Mouse (Mus musculus): Measurements from ENCODE around the gene 1500009C09Rik. TPM values are rescaled to one million over a fixed set of nuclear protein-coding genes. Genes with fewer than 3 reads are reported as not detected.
A peak's percentile ranks its signal among the peaks of the same experiment; 100 is the strongest.

1500009C09Rik gene
- total and polyA plus RNA-seq, 3 experiments: not detected

- Histone ChIP-seq H3K9me3 (replicated peaks) (peaks cover 11% of the 10 kb centered on the region), H3K27me3 (ENCODE audit: insufficient read depth, low read length) (peaks cover 86% of the 10 kb centered on the region), H3K4me1 (ENCODE audit: insufficient read depth, low read depth, low read length) (peaks cover 10% of the 10 kb centered on the region), H3K4me3 (ENCODE audit: low read depth, low read length) (no peak overlapping the region), H3K36me3 (replicated peaks) (no peaks in the 10 kb centered on the region)
- DNase-seq (ENCODE audit: low spot score) (no peak), ATAC-seq (ENCODE audit: extremely low read depth, insufficient number of reproducible peaks, low FRiP score, poor library complexity, severe bottlenecking) (no peak)
- TF ChIP-seq GATA2 (IDR thresholded peaks at IDR 0.05; ENCODE audit: borderline replicate concordance, low read depth, low read length): no peak
- no peak for TF ChIP-seq TAL1 (conservative IDR thresholded peaks at IDR 0.05; ENCODE audit: low read depth, low read length)
- no peak for TF ChIP-seq CTCF (IDR thresholded peaks at IDR 0.05; ENCODE audit: low read depth, low read length)
- TF ChIP-seq GATA1 (IDR thresholded peaks at IDR 0.05; ENCODE audit: borderline replicate concordance, low read length): no peak
- TF ChIP-seq POLR2AphosphoS5 (IDR thresholded peaks at IDR 0.05; ENCODE audit: insufficient replicate concordance, low read depth, low read length): no peak
Measured at GRCm38 (mm10) chr15:82217039-82217438, 35.2 kb upstream of the 1500009C09Rik start.

GRCm38 (mm10) chr15:82217980-82218379, 34.2 kb upstream of the 1500009C09Rik start:
- Histone ChIP-seq H3K9me3 (replicated peaks) (peaks cover 2% of the 10 kb centered on the region; the same call in 1 of the 2 replicates), H3K27me3 (ENCODE audit: insufficient read depth, low read length) (peaks cover 84% of the 10 kb centered on the region), H3K4me1 (ENCODE audit: insufficient read depth, low read depth, low read length) (peaks cover 11% of the 10 kb centered on the region), H3K36me3 (replicated peaks) (no peaks in the 10 kb centered on the region), H3K4me3 (ENCODE audit: low read depth, low read length) (no peak overlapping the region)
- DNase-seq (ENCODE audit: low spot score) (no peak), ATAC-seq (ENCODE audit: extremely low read depth, insufficient number of reproducible peaks, low FRiP score, poor library complexity, severe bottlenecking) (no peak)
- TF ChIP-seq CTCF (IDR thresholded peaks at IDR 0.05; ENCODE audit: low read depth, low read length) (no peak), POLR2AphosphoS5 (IDR thresholded peaks at IDR 0.05; ENCODE audit: insufficient replicate concordance, low read depth, low read length) (no peak), GATA1 (IDR thresholded peaks at IDR 0.05; ENCODE audit: borderline replicate concordance, low read length) (no peak), GATA2 (IDR thresholded peaks at IDR 0.05; ENCODE audit: borderline replicate concordance, low read depth, low read length) (no peak), TAL1 (conservative IDR thresholded peaks at IDR 0.05; ENCODE audit: low read depth, low read length) (no peak)

GRCm38 (mm10) chr15:82218778-82219666, 33.2 kb upstream of the 1500009C09Rik start:
- TF ChIP-seq TAL1 (conservative IDR thresholded peaks at IDR 0.05; ENCODE audit: low read depth, low read length) (no peak), POLR2AphosphoS5 (IDR thresholded peaks at IDR 0.05; ENCODE audit: insufficient replicate concordance, low read depth, low read length) (no peak), GATA1 (IDR thresholded peaks at IDR 0.05; ENCODE audit: borderline replicate concordance, low read length) (no peak), GATA2 (IDR thresholded peaks at IDR 0.05; ENCODE audit: borderline replicate concordance, low read depth, low read length) (no peak)
- Histone ChIP-seq H3K36me3 (replicated peaks) (no peaks in the 10 kb centered on the region), H3K4me3 (ENCODE audit: low read depth, low read length) (no peak overlapping the region), H3K9me3 (replicated peaks) (no peaks in the 10 kb centered on the region), H3K4me1 (ENCODE audit: insufficient read depth, low read depth, low read length) (peaks cover 21% of the 10 kb centered on the region), H3K27me3 (ENCODE audit: insufficient read depth, low read length) (peaks cover 83% of the 10 kb centered on the region)
- DNase-seq (ENCODE audit: low spot score) (no peak), ATAC-seq (ENCODE audit: extremely low read depth, insufficient number of reproducible peaks, low FRiP score, poor library complexity, severe bottlenecking) (no peak)

- H3K9me3 ChIP-seq (replicated peaks): no peaks in the 10 kb centered on the region
- H3K36me3 ChIP-seq (replicated peaks): no peaks in the 10 kb centered on the region
- no peak for ATAC-seq (ENCODE audit: extremely low read depth, insufficient number of reproducible peaks, low FRiP score, poor library complexity, severe bottlenecking)
- H3K27me3 ChIP-seq (ENCODE audit: insufficient read depth, low read length): peaks cover 85% of the 10 kb centered on the region
- no peak for TF ChIP-seq TAL1 (conservative IDR thresholded peaks at IDR 0.05; ENCODE audit: low read depth, low read length)
- no peak for DNase-seq (ENCODE audit: low spot score)
- peaks cover 32% of the 10 kb centered on the region for H3K4me1 ChIP-seq (ENCODE audit: insufficient read depth, low read depth, low read length)
- no peak overlapping the region for H3K4me3 ChIP-seq (ENCODE audit: low read depth, low read length)
Measured at GRCm38 (mm10) chr15:82220003-82220675, 32.1 kb upstream of the 1500009C09Rik start.

- H3K4me1 ChIP-seq (ENCODE audit: insufficient read depth, low read depth, low read length): peaks cover 44% of the 10 kb centered on the region
- peaks cover 85% of the 10 kb centered on the region for H3K27me3 ChIP-seq (ENCODE audit: insufficient read depth, low read length)
- no peak for DNase-seq (ENCODE audit: low spot score)
- no peak overlapping the region for H3K4me3 ChIP-seq (ENCODE audit: low read depth, low read length)
- H3K9me3 ChIP-seq (replicated peaks): no peaks in the 10 kb centered on the region
- H3K36me3 ChIP-seq (replicated peaks): no peaks in the 10 kb centered on the region
- no peak for ATAC-seq (ENCODE audit: extremely low read depth, insufficient number of reproducible peaks, low FRiP score, poor library complexity, severe bottlenecking)
- TF ChIP-seq CTCF (IDR thresholded peaks at IDR 0.05; ENCODE audit: low read depth, low read length) (peak; percentile 14; the same call in 1 of the 2 replicates), GATA2 (IDR thresholded peaks at IDR 0.05; ENCODE audit: borderline replicate concordance, low read depth, low read length) (no peak)
Measured at GRCm38 (mm10) chr15:82221104-82221860, 30.9 kb upstream of the 1500009C09Rik start.

GRCm38 (mm10) chr15:82223251-82223650, 28.9 kb upstream of the 1500009C09Rik start:
- no peaks in the 10 kb centered on the region for H3K9me3 ChIP-seq (replicated peaks)
- TF ChIP-seq POLR2AphosphoS5 (IDR thresholded peaks at IDR 0.05; ENCODE audit: insufficient replicate concordance, low read depth, low read length) (no peak), TAL1 (conservative IDR thresholded peaks at IDR 0.05; ENCODE audit: low read depth, low read length) (no peak), CTCF (IDR thresholded peaks at IDR 0.05; ENCODE audit: low read depth, low read length) (no peak), GATA2 (IDR thresholded peaks at IDR 0.05; ENCODE audit: borderline replicate concordance, low read depth, low read length) (no peak), GATA1 (IDR thresholded peaks at IDR 0.05; ENCODE audit: borderline replicate concordance, low read length) (no peak)
- H3K4me3 ChIP-seq (ENCODE audit: low read depth, low read length): no peak overlapping the region
- no peak for ATAC-seq (ENCODE audit: extremely low read depth, insufficient number of reproducible peaks, low FRiP score, poor library complexity, severe bottlenecking)
- no peaks in the 10 kb centered on the region for H3K36me3 ChIP-seq (replicated peaks)
- peaks cover 67% of the 10 kb centered on the region for H3K27me3 ChIP-seq (ENCODE audit: insufficient read depth, low read length)
- H3K4me1 ChIP-seq (ENCODE audit: insufficient read depth, low read depth, low read length): peaks cover 43% of the 10 kb centered on the region
- no peak for DNase-seq (ENCODE audit: low spot score)
